Mouse (Mus musculus) testis, adult 2 months (tissue): ENCODE measurements around the gene Hrc. TPM values are rescaled to one million over a fixed set of nuclear protein-coding genes. Genes with fewer than 3 reads are reported as not detected.

Source experiments
- H3K27ac ChIP-seq: fragments of 200-500 bp; 2 replicates; pipeline ENCODE4 v1.5.1; 2012; ENCODE audit warnings: low read depth, low read length; ENCODE audit not compliant: control insufficient read depth, insufficient read depth
- H3K27me3 ChIP-seq: fragments of 200-500 bp; 2 replicates; pipeline ENCODE4 v1.6.1; 2012; ENCODE audit warnings: mild to moderate bottlenecking, low read length, moderate library complexity; ENCODE audit not compliant: control insufficient read depth, insufficient read depth
- H3K36me3 ChIP-seq: fragments of 200-500 bp; 2 replicates; pipeline ENCODE4 v1.6.1; 2012; ENCODE audit warnings: mild to moderate bottlenecking, low read length; ENCODE audit not compliant: control insufficient read depth, insufficient read depth
- H3K4me1 ChIP-seq: fragments of 200-500 bp; 2 replicates; pipeline ENCODE4 v1.6.1; 2012; ENCODE audit warnings: low read length; ENCODE audit not compliant: control insufficient read depth, insufficient read depth
- H3K4me3 ChIP-seq: fragments of 200-500 bp; 2 replicates; pipeline ENCODE4 v1.5.1; 2012; ENCODE audit warnings: low read depth, mild to moderate bottlenecking, low read length, moderate library complexity, mixed read lengths; ENCODE audit not compliant: control insufficient read depth
- CTCF ChIP-seq: fragments of 200-500 bp; IDR thresholded peaks from 2 replicates; pipeline ENCODE4 v1.5.1; 2012; ENCODE audit warnings: low read depth, mild to moderate bottlenecking, inconsistent platforms, low read length, moderate library complexity; ENCODE audit not compliant: control insufficient read depth, insufficient read depth, insufficient replicate concordance
- POLR2A ChIP-seq: fragments of 200-500 bp; IDR thresholded peaks from 2 replicates; pipeline ENCODE4 v1.6.1; 2012; ENCODE audit warnings: low read depth, mild to moderate bottlenecking, inconsistent platforms, low read length, moderate library complexity; ENCODE audit not compliant: control insufficient read depth
- polyA plus RNA-seq: library from polyadenylated mRNA; depleted of rRNA; stranded (reverse); fragments of >200 nt; gene quantifications from 2 replicates; pipeline ENCODE4 v1.2.3, GENCODE M21; 2012; rRNA removed

The Hrc gene
- polyA plus RNA-seq, 1 experiment, result 0.22 TPM

GRCm38 (mm10) chr7:45374620-45375019 lies 39.5 kb downstream of the Hrc start:
- H3K36me3 ChIP-seq, result no peaks in the 10 kb centered on the region
- H3K27ac ChIP-seq, result no peak overlapping the region
- H3K4me3 ChIP-seq, result no peak overlapping the region
- no peak for TF ChIP-seq CTCF
- no peak for TF ChIP-seq POLR2A
- peaks cover 16% of the 10 kb centered on the region for H3K4me1 ChIP-seq
- no peaks in the 10 kb centered on the region for H3K27me3 ChIP-seq

GRCm38 (mm10) chr7:45376057-45376456 lies 41.0 kb downstream of the Hrc start:
- Histone ChIP-seq H3K4me3 (no peak overlapping the region), H3K27ac (no peak overlapping the region), H3K4me1 (peaks cover 3% of the 10 kb centered on the region; the same call in 1 of the 2 replicates), H3K27me3 (no peaks in the 10 kb centered on the region), H3K36me3 (peaks cover 1% of the 10 kb centered on the region; the same call in 1 of the 2 replicates)
- no peak for TF ChIP-seq POLR2A
- TF ChIP-seq CTCF, result no peak

GRCm38 (mm10) chr7:45386077-45386476 lies 51.0 kb downstream of the Hrc start:
- no peak overlapping the region for H3K27ac ChIP-seq
- H3K36me3 ChIP-seq, result peaks cover 7% of the 10 kb centered on the region; the same call in 1 of the 2 replicates
- no peaks in the 10 kb centered on the region for H3K4me1 ChIP-seq
- no peak overlapping the region for H3K4me3 ChIP-seq
- TF ChIP-seq POLR2A (no peak), CTCF (no peak)
- H3K27me3 ChIP-seq, result no peaks in the 10 kb centered on the region

Other genes with a start within 250 kb of the Hrc start
- 10.4 and 16.3 TPM in 2 replicates for gene Rcn3, start 243.1 kb upstream of the Hrc start, polyA plus RNA-seq
- gene Fcgrt, start 231.4 kb upstream of the Hrc start, polyA plus RNA-seq, result 5.4 and 5.8 TPM in 2 replicates
- gene Rps11, start 210.9 kb upstream of the Hrc start, polyA plus RNA-seq, result 169 and 192 TPM in 2 replicates
- gene Rpl13a, start 206.5 kb upstream of the Hrc start, polyA plus RNA-seq, result 859 and 869 TPM in 2 replicates
- 0.06 and 0.41 TPM in 2 replicates for gene Gm45713, start 199.1 kb upstream of the Hrc start, polyA plus RNA-seq
- 3.8 and 3.9 TPM in 2 replicates for gene Flt3l, start 198.9 kb upstream of the Hrc start, polyA plus RNA-seq
- 258 and 295 TPM in 2 replicates for gene Pih1d1, start 181.0 kb upstream of the Hrc start, polyA plus RNA-seq
- gene Aldh16a1, start 180.7 kb upstream of the Hrc start, polyA plus RNA-seq, result 12.8 and 13.4 TPM in 2 replicates
- gene Slc17a7, start 171.3 kb upstream of the Hrc start, polyA plus RNA-seq, result 33.5 and 34.1 TPM in 2 replicates
- 3.9 and 5.4 TPM in 2 replicates for gene Gfy, start 155.7 kb upstream of the Hrc start, polyA plus RNA-seq
- gene Pth2, start 154.3 kb upstream of the Hrc start, polyA plus RNA-seq, result 21.9 and 28.2 TPM in 2 replicates
- 78.3 and 81.9 TPM in 2 replicates for gene Ccdc155, start 130.4 kb upstream of the Hrc start, polyA plus RNA-seq
- gene Dkkl1, start 123.1 kb upstream of the Hrc start, polyA plus RNA-seq, result 1,273 and 1,348 TPM in 2 replicates
- 43.1 and 60.2 TPM in 2 replicates for gene Tead2, start 119.5 kb upstream of the Hrc start, polyA plus RNA-seq
- gene Cd37, start 96.2 kb upstream of the Hrc start, polyA plus RNA-seq, result 78.0 and 87.4 TPM in 2 replicates
- 76.9 and 81.4 TPM in 2 replicates for gene Slc6a16, start 94.2 kb upstream of the Hrc start, polyA plus RNA-seq
- 785 and 851 TPM in 2 replicates for gene Slc6a21, start 57.8 kb upstream of the Hrc start, polyA plus RNA-seq
- 52.2 and 54.8 TPM in 2 replicates for gene Trpm4, start 1.5 kb upstream of the Hrc start, polyA plus RNA-seq
- 1.1 and 1.2 TPM in 2 replicates for gene Ppfia3, start 31.7 kb downstream of the Hrc start, polyA plus RNA-seq
- gene Lin7b, start 35.3 kb downstream of the Hrc start, polyA plus RNA-seq, result 5.7 and 7.3 TPM in 2 replicates
- gene Snrnp70, start 60.5 kb downstream of the Hrc start, polyA plus RNA-seq, result 180 and 202 TPM in 2 replicates
- gene Kcna7, start 70.4 kb downstream of the Hrc start, polyA plus RNA-seq, result 0.99 and 1.1 TPM in 2 replicates
- gene Ntf5, start 78.4 kb downstream of the Hrc start, polyA plus RNA-seq, result 0.19 and 0.25 TPM in 2 replicates
- 32.8 and 38.1 TPM in 2 replicates for gene Lhb, start 85.5 kb downstream of the Hrc start, polyA plus RNA-seq
- gene Gys1, start 99.6 kb downstream of the Hrc start, polyA plus RNA-seq, result 1.7 and 2.3 TPM in 2 replicates
- 173 and 197 TPM in 2 replicates for gene Ruvbl2, start 102.8 kb downstream of the Hrc start, polyA plus RNA-seq
- gene Ftl1, start 124.6 kb downstream of the Hrc start, polyA plus RNA-seq, result 152 and 188 TPM in 2 replicates
- 24.9 and 26.3 TPM in 2 replicates for gene Bax, start 131.6 kb downstream of the Hrc start, polyA plus RNA-seq
- gene Tulp2, start 146.6 kb downstream of the Hrc start, polyA plus RNA-seq, result 879 and 1,010 TPM in 2 replicates
- 0.81 TPM in 1 of 2 replicates, not detected in the other for gene Gm45808, start 151.5 kb downstream of the Hrc start, polyA plus RNA-seq
- 3.0 and 3.4 TPM in 2 replicates for gene Dhdh, start 153.5 kb downstream of the Hrc start, polyA plus RNA-seq
- 76.4 and 93.9 TPM in 2 replicates for gene Nucb1, start 175.1 kb downstream of the Hrc start, polyA plus RNA-seq
- 5.9 and 8.5 TPM in 2 replicates for gene Ppp1r15a, start 191.0 kb downstream of the Hrc start, polyA plus RNA-seq
- 12.6 and 12.9 TPM in 2 replicates for gene Plekha4, start 191.0 kb downstream of the Hrc start, polyA plus RNA-seq
- 0.37 and 0.45 TPM in 2 replicates for gene Hsd17b14, start 219.6 kb downstream of the Hrc start, polyA plus RNA-seq
- gene Bcat2, start 234.9 kb downstream of the Hrc start, polyA plus RNA-seq, result 39.9 and 44.3 TPM in 2 replicates